In genomic region chr7:45682144-45683126, GRCm38 (mm10) we compare ENCODE assay signal across 8 mouse cellular contexts. TPM values are rescaled to one million over a fixed set of nuclear protein-coding genes. Genes with fewer than 3 reads are reported as not detected.
A peak's percentile ranks its signal among the peaks of the same experiment; 100 is the strongest.
DNase-seq lines count a peak whose midpoint lies in the region; ATAC-seq and TF ChIP-seq lines count a peak whose summit lies in the region.

No protein-coding gene starts in this region.

- peak; percentile 92 for DNase-seq in CH12.LX (ENCODE audit: extremely low read depth)
- DNase-seq in c-Kit-positive CD71-negative TER-119-negative erythroid progenitor cells, embryonic 14.5 days (ENCODE audit: low read depth), result peak; percentile 87
- peak; percentile 95 for DNase-seq in forebrain, embryonic 11.5 days (ENCODE audit: low spot score)
- peak; percentile 86 for DNase-seq in heart, postnatal 0 days (ENCODE audit: low spot score)
- DNase-seq in kidney, postnatal 25 days, result peak; percentile 91 to 93
- DNase-seq in liver, embryonic 14.5 days (ENCODE audit: low read depth in 3 of 3, low spot score in 3 of 3), result peak; percentile 57 to 63 (median 58)
- peak; percentile 94 for DNase-seq in neural tube, embryonic 10.5 days (ENCODE audit: extremely low spot score, low spot score)

- peak overlapping the region; percentile 52; the same call in 1 of the 2 replicates for H3K4me2 ChIP-seq in CH12.LX (ENCODE audit: insufficient read depth, low read depth, poor library complexity, severe bottlenecking)
- H3K4me2 ChIP-seq in forebrain, embryonic 11.5 days (ENCODE audit: low read depth, low read length, severe bottlenecking), result peak overlapping the region; percentile 26; the same call in 1 of the 2 replicates
- 0 out of 2 replicates have a peak overlapping the region, but pooled peaks have one; percentile 12 for H3K4me2 ChIP-seq in heart, postnatal 0 days (ENCODE audit: low read depth, low read length)
- peak overlapping the region; percentile 53 for H3K4me2 ChIP-seq in liver, embryonic 14.5 days (ENCODE audit: low read depth)
- H3K4me2 ChIP-seq in stomach, embryonic 14.5 days (replicated peaks; ENCODE audit: low read depth, low read length), result peak overlapping the region; percentile 26; the same call in 1 of the 2 replicates

- ATAC-seq in forebrain, embryonic 11.5 days (replicated peaks; ENCODE audit: low FRiP score), result peak; percentile 87
- peak; percentile 48 for ATAC-seq in heart, postnatal 0 days (ENCODE audit: insufficient read depth, low read depth)
- peak; percentile 52; the same call in 1 of the 2 replicates for ATAC-seq in liver, embryonic 14.5 days (ENCODE audit: insufficient read depth)
- peak; percentile 56 for ATAC-seq in stomach, embryonic 14.5 days (ENCODE audit: insufficient number of reproducible peaks, insufficient read depth, low FRiP score, low read depth)

- H3K79me2 ChIP-seq in CH12.LX (replicated peaks; ENCODE audit: control insufficient read depth, extremely low read depth, insufficient read depth, poor library complexity, severe bottlenecking), result no peaks in the 10 kb centered on the region

- no peaks in the 10 kb centered on the region for H3K36me3 ChIP-seq in CH12.LX (replicated peaks in 1 of 2; ENCODE audit: control insufficient read depth in 1 of 2, insufficient read depth in 1 of 2, low read length in 1 of 2)
- no peaks in the 10 kb centered on the region for H3K36me3 ChIP-seq in forebrain, embryonic 11.5 days (ENCODE audit: control insufficient read depth, insufficient read depth, low read length)
- no peaks in the 10 kb centered on the region for H3K36me3 ChIP-seq in heart, postnatal 0 days (replicated peaks; ENCODE audit: control insufficient read depth, insufficient read depth, low read length)
- H3K36me3 ChIP-seq in liver, embryonic 14.5 days (replicated peaks; ENCODE audit: control insufficient read depth, insufficient read depth, low read depth), result no peaks in the 10 kb centered on the region
- no peaks in the 10 kb centered on the region for H3K36me3 ChIP-seq in stomach, embryonic 14.5 days (ENCODE audit: control insufficient read depth, insufficient read depth, low read length)

- dilution Hi-C loops in CH12.LX (cut with MboI; ENCODE audit: extremely low pct_ligation_motif_present, extremely low pct_unique_long_range_greater_than_20kb, low sequenced_read_pairs), result no loop called here

- 31% methylated on average over 14 of the region's 14 CpGs for WGBS in forebrain, embryonic 11.5 days
- WGBS in heart, postnatal 0 days, result 32% methylated on average over 14 of the region's 14 CpGs
- 22% methylated on average over 14 of the region's 14 CpGs for WGBS in liver, embryonic 14.5 days (ENCODE audit: insufficient replicate concordance)
- WGBS in stomach, embryonic 14.5 days, result 29% methylated on average over 14 of the region's 14 CpGs

- peak overlapping the region; percentile 81 for H3K27ac ChIP-seq in CH12.LX (ENCODE audit: insufficient read depth, low read depth)
- no peak overlapping the region for H3K27ac ChIP-seq in forebrain, embryonic 11.5 days (ENCODE audit: low read depth, low read length)
- H3K27ac ChIP-seq in heart, postnatal 0 days (ENCODE audit: low read depth), result peak overlapping the region; percentile 89
- no peak overlapping the region for H3K27ac ChIP-seq in liver, embryonic 14.5 days
- peak overlapping the region; percentile 24; the same call in 1 of the 2 replicates for H3K27ac ChIP-seq in stomach, embryonic 14.5 days (ENCODE audit: low read length)

- peak; percentile 92 for TF ChIP-seq RAD21 in CH12.LX (IDR thresholded peaks at IDR 0.05; ENCODE audit: low read depth, low read length)

- TF ChIP-seq EP300 in CH12.LX (IDR thresholded peaks at IDR 0.05; ENCODE audit: low read length), result no peak
- no peak for TF ChIP-seq EP300 in heart, postnatal 0 days (IDR thresholded peaks at IDR 0.05; ENCODE audit: low read depth)
- TF ChIP-seq EP300 in liver, embryonic 14.5 days (IDR thresholded peaks at IDR 0.05; ENCODE audit: low read depth), result no peak

- H3K27me3 ChIP-seq in CH12.LX (replicated peaks), result no peaks in the 10 kb centered on the region
- H3K27me3 ChIP-seq in forebrain, embryonic 11.5 days (ENCODE audit: control insufficient read depth, insufficient read depth, low read length), result no peaks in the 10 kb centered on the region
- H3K27me3 ChIP-seq in heart, postnatal 0 days (ENCODE audit: control insufficient read depth, insufficient read depth, low read length), result no peaks in the 10 kb centered on the region
- no peaks in the 10 kb centered on the region for H3K27me3 ChIP-seq in liver, embryonic 14.5 days (ENCODE audit: control insufficient read depth, insufficient read depth, low read length)
- H3K27me3 ChIP-seq in stomach, embryonic 14.5 days (ENCODE audit: control insufficient read depth, insufficient read depth, low read length), result no peaks in the 10 kb centered on the region

- no peaks in the 10 kb centered on the region for H3K9me3 ChIP-seq in CH12.LX (replicated peaks; ENCODE audit: low read length)
- no peaks in the 10 kb centered on the region for H3K9me3 ChIP-seq in forebrain, embryonic 11.5 days (ENCODE audit: control insufficient read depth, low read length)
- no peaks in the 10 kb centered on the region for H3K9me3 ChIP-seq in heart, postnatal 0 days (replicated peaks; ENCODE audit: control insufficient read depth, low read length)
- no peaks in the 10 kb centered on the region for H3K9me3 ChIP-seq in liver, embryonic 14.5 days (ENCODE audit: control insufficient read depth, low read length)
- no peaks in the 10 kb centered on the region for H3K9me3 ChIP-seq in stomach, embryonic 14.5 days (ENCODE audit: control insufficient read depth, low read depth, low read length)

- TF ChIP-seq POLR2A in CH12.LX (IDR thresholded peaks at IDR 0.05; ENCODE audit: low read depth, low read length), result peak; percentile 36; the same call in 1 of the 2 replicates

- in situ Hi-C loops in CH12.LX (cut with MboI; ENCODE audit: low pct_ligation_motif_present, low pct_unique_long_range_greater_than_20kb, low sequenced_read_pairs), result loop anchor here (5.0 to 10.0 kb wide), 3 partner anchors 45 to 218 kb away; partner anchors contain the start of genes Bax and Mamstr

- 0 out of 2 replicates have a peak overlapping the region, but pooled peaks have one; percentile 34 for H3K9ac ChIP-seq in CH12.LX (ENCODE audit: insufficient read depth, low read depth)
- peak overlapping the region; percentile 54 for H3K9ac ChIP-seq in forebrain, embryonic 11.5 days (ENCODE audit: low read length)
- H3K9ac ChIP-seq in heart, postnatal 0 days (replicated peaks; ENCODE audit: low read depth, low read length), result no peak overlapping the region
- no peak overlapping the region for H3K9ac ChIP-seq in liver, embryonic 14.5 days (replicated peaks)
- no peak overlapping the region for H3K9ac ChIP-seq in stomach, embryonic 14.5 days (replicated peaks; ENCODE audit: low read depth, low read length)

- H3K4me3 ChIP-seq in CH12.LX (replicated peaks in 1 of 3; ENCODE audit: low read depth in 2 of 3, low read length in 2 of 3, poor library complexity in 1 of 3), result no peak overlapping the region
- H3K4me3 ChIP-seq in forebrain, embryonic 11.5 days (ENCODE audit: low read depth, low read length), result peak overlapping the region; percentile 11; the same call in 1 of the 2 replicates
- H3K4me3 ChIP-seq in heart, postnatal 0 days (ENCODE audit: low read depth, low read length), result no peak overlapping the region
- H3K4me3 ChIP-seq in liver, embryonic 14.5 days (ENCODE audit: insufficient read depth in 1 of 2, low read depth in 2 of 2, low read length in 2 of 2), result no peak overlapping the region
- H3K4me3 ChIP-seq in stomach, embryonic 14.5 days (ENCODE audit: low read depth, low read length), result no peak overlapping the region

- TF ChIP-seq CTCF in CH12.LX (conservative IDR thresholded peaks at IDR 0.05 in 1 of 2, IDR thresholded peaks at IDR 0.05 in 1 of 2; ENCODE audit: low read depth in 2 of 2, low read length in 2 of 2), result peak; percentile 88 to 100
- TF ChIP-seq CTCF in heart, postnatal 0 days (IDR thresholded peaks at IDR 0.05; ENCODE audit: low read depth), result peak; percentile 99
- peak; percentile 97 for TF ChIP-seq CTCF in liver, embryonic 14.5 days (IDR thresholded peaks at IDR 0.05; ENCODE audit: low read depth)

- H3K4me1 ChIP-seq in CH12.LX (ENCODE audit: control insufficient read depth in 1 of 2, insufficient read depth in 2 of 2), result peaks cover 34 to 77% of the 10 kb centered on the region in 2 experiments
- H3K4me1 ChIP-seq in forebrain, embryonic 11.5 days (replicated peaks; ENCODE audit: control insufficient read depth, insufficient read depth, low read length), result no peaks in the 10 kb centered on the region; the same call in 1 of the 2 replicates
- H3K4me1 ChIP-seq in heart, postnatal 0 days (ENCODE audit: control insufficient read depth, insufficient read depth), result peaks cover 26% of the 10 kb centered on the region
- peaks cover 3 to 10% of the 10 kb centered on the region in 2 experiments; a peak in 2 of 4 replicates for H3K4me1 ChIP-seq in liver, embryonic 14.5 days (replicated peaks; ENCODE audit: control insufficient read depth in 2 of 2, insufficient read depth in 2 of 2, low read length in 1 of 2)
- H3K4me1 ChIP-seq in stomach, embryonic 14.5 days (ENCODE audit: control insufficient read depth, insufficient read depth, low read length), result peaks cover 28% of the 10 kb centered on the region

RNA-seq across cellular contexts. Expression of gene Ntn5, which starts 1.4 kb away (rescaled TPM):
- total RNA-seq in CH12.LX (2012; rRNA removed), result 0.08 TPM in 1 of 2 replicates, not detected in the other
- not detected in 2 replicates for total RNA-seq in CH12.LX (2014; rRNA removed)
- polyA plus RNA-seq in CH12.LX (2012; ENCODE audit: insufficient read length, low read depth), result 0.57 and 0.63 TPM in 2 replicates
- 0.41 TPM in 1 of 2 replicates, not detected in the other for polyA plus RNA-seq in forebrain, embryonic 11.5 days (2014; fragmentation: Nextera tagmentation; extraction: Ambion mirVana)
- total RNA-seq in heart, postnatal 0 days (2014; rRNA removed; ENCODE audit: low replicate concordance), result not detected in 2 replicates
- 0.11 TPM in 1 of 2 replicates, not detected in the other for polyA plus RNA-seq in heart, postnatal 0 days (2015; fragmentation: Nextera tagmentation; extraction: Ambion mirVana)
- polyA plus RNA-seq in liver, embryonic 14.5 days (2012; rRNA removed), result 0.04 TPM in 1 of 2 replicates, not detected in the other
- polyA plus RNA-seq in liver, embryonic 14.5 days (2014; fragmentation: Nextera tagmentation; extraction: Ambion mirVana), result not detected in 2 replicates
- 0.67 and 1.0 TPM in 2 replicates for polyA plus RNA-seq in stomach, embryonic 14.5 days (2014; fragmentation: Nextera tagmentation; extraction: Ambion mirVana)

RNA-seq across cellular contexts. Expression of gene Sec1, which starts 11.8 kb away (rescaled TPM):
- total RNA-seq in CH12.LX (2012; rRNA removed) (0.04 and 0.08 TPM in 2 replicates), CH12.LX (2014; rRNA removed) (0.18 and 0.26 TPM in 2 replicates)
- polyA plus RNA-seq in CH12.LX (2012; ENCODE audit: insufficient read length, low read depth), result 0.33 and 0.46 TPM in 2 replicates
- polyA plus RNA-seq in forebrain, embryonic 11.5 days (2014; fragmentation: Nextera tagmentation; extraction: Ambion mirVana), result 0.39 and 0.52 TPM in 2 replicates
- 0.62 and 1.3 TPM in 2 replicates for total RNA-seq in heart, postnatal 0 days (2014; rRNA removed; ENCODE audit: low replicate concordance)
- 0.16 and 0.33 TPM in 2 replicates for polyA plus RNA-seq in heart, postnatal 0 days (2015; fragmentation: Nextera tagmentation; extraction: Ambion mirVana)
- 0.02 and 0.03 TPM in 2 replicates for polyA plus RNA-seq in liver, embryonic 14.5 days (2012; rRNA removed)
- not detected in 2 replicates for polyA plus RNA-seq in liver, embryonic 14.5 days (2014; fragmentation: Nextera tagmentation; extraction: Ambion mirVana)
- polyA plus RNA-seq in stomach, embryonic 14.5 days (2014; fragmentation: Nextera tagmentation; extraction: Ambion mirVana), result 4.8 and 5.7 TPM in 2 replicates

RNA-seq across cellular contexts. Expression of gene Fut2, which starts 16.2 kb away (rescaled TPM):
- total RNA-seq in CH12.LX (2012; rRNA removed) (not detected in 2 replicates), CH12.LX (2014; rRNA removed) (not detected in 2 replicates)
- polyA plus RNA-seq in CH12.LX (2012; ENCODE audit: insufficient read length, low read depth), result not detected in 2 replicates
- polyA plus RNA-seq in forebrain, embryonic 11.5 days (2014; fragmentation: Nextera tagmentation; extraction: Ambion mirVana), result 0.15 TPM in 1 of 2 replicates, not detected in the other
- not detected in 2 replicates for total RNA-seq in heart, postnatal 0 days (2014; rRNA removed; ENCODE audit: low replicate concordance)
- polyA plus RNA-seq in heart, postnatal 0 days (2015; fragmentation: Nextera tagmentation; extraction: Ambion mirVana), result 1.5 and 1.7 TPM in 2 replicates
- 0.17 TPM in 1 of 2 replicates, not detected in the other for polyA plus RNA-seq in liver, embryonic 14.5 days (2012; rRNA removed)
- not detected in 2 replicates for polyA plus RNA-seq in liver, embryonic 14.5 days (2014; fragmentation: Nextera tagmentation; extraction: Ambion mirVana)
- polyA plus RNA-seq in stomach, embryonic 14.5 days (2014; fragmentation: Nextera tagmentation; extraction: Ambion mirVana), result 5.7 and 6.1 TPM in 2 replicates

RNA-seq across cellular contexts. Expression of gene Car11, which starts 17.2 kb away (rescaled TPM):
- 0.25 TPM in 1 of 2 replicates, not detected in the other for total RNA-seq in CH12.LX (2012; rRNA removed)
- total RNA-seq in CH12.LX (2014; rRNA removed), result not detected in 2 replicates
- 0.61 TPM in 1 of 2 replicates, not detected in the other for polyA plus RNA-seq in CH12.LX (2012; ENCODE audit: insufficient read length, low read depth)
- polyA plus RNA-seq in forebrain, embryonic 11.5 days (2014; fragmentation: Nextera tagmentation; extraction: Ambion mirVana), result 3.6 and 4.1 TPM in 2 replicates
- total RNA-seq in heart, postnatal 0 days (2014; rRNA removed; ENCODE audit: low replicate concordance), result 1.6 and 3.0 TPM in 2 replicates
- 2.5 and 2.8 TPM in 2 replicates for polyA plus RNA-seq in heart, postnatal 0 days (2015; fragmentation: Nextera tagmentation; extraction: Ambion mirVana)
- polyA plus RNA-seq in liver, embryonic 14.5 days (2012; rRNA removed), result 0.23 and 0.58 TPM in 2 replicates
- polyA plus RNA-seq in liver, embryonic 14.5 days (2014; fragmentation: Nextera tagmentation; extraction: Ambion mirVana), result 0.42 and 0.44 TPM in 2 replicates
- polyA plus RNA-seq in stomach, embryonic 14.5 days (2014; fragmentation: Nextera tagmentation; extraction: Ambion mirVana), result 10.4 and 11.4 TPM in 2 replicates

RNA-seq across cellular contexts. Expression of gene Dbp, which starts 22.5 kb away (rescaled TPM):
- total RNA-seq in CH12.LX (2012; rRNA removed), result 7.9 and 8.5 TPM in 2 replicates
- 11.0 and 12.4 TPM in 2 replicates for total RNA-seq in CH12.LX (2014; rRNA removed)
- polyA plus RNA-seq in CH12.LX (2012; ENCODE audit: insufficient read length, low read depth), result 7.2 and 10.4 TPM in 2 replicates
- 2.9 and 3.3 TPM in 2 replicates for polyA plus RNA-seq in forebrain, embryonic 11.5 days (2014; fragmentation: Nextera tagmentation; extraction: Ambion mirVana)
- total RNA-seq in heart, postnatal 0 days (2014; rRNA removed; ENCODE audit: low replicate concordance), result 29.3 and 37.4 TPM in 2 replicates
- polyA plus RNA-seq in heart, postnatal 0 days (2015; fragmentation: Nextera tagmentation; extraction: Ambion mirVana), result 21.9 and 24.9 TPM in 2 replicates
- polyA plus RNA-seq in liver, embryonic 14.5 days (2012; rRNA removed), result 0.69 and 0.80 TPM in 2 replicates
- 0.51 and 0.54 TPM in 2 replicates for polyA plus RNA-seq in liver, embryonic 14.5 days (2014; fragmentation: Nextera tagmentation; extraction: Ambion mirVana)
- 6.4 and 6.7 TPM in 2 replicates for polyA plus RNA-seq in stomach, embryonic 14.5 days (2014; fragmentation: Nextera tagmentation; extraction: Ambion mirVana)

Comparison
In these comparisons a context has a peak if more than half of its experiments do, and no peak if none do; other contexts are left out.
1. H3K27ac ChIP-seq: peak in CH12.LX (single experiment), heart, postnatal 0 days (single experiment) and stomach, embryonic 14.5 days (single experiment); none in forebrain, embryonic 11.5 days (single experiment) and liver, embryonic 14.5 days (single experiment).
2. H3K9ac ChIP-seq: peak in CH12.LX (single experiment) and forebrain, embryonic 11.5 days (single experiment); none in heart, postnatal 0 days (single experiment), liver, embryonic 14.5 days (single experiment) and stomach, embryonic 14.5 days (single experiment).
3. Peak in every context shown above with its lines, with median percentiles within 50 percentile points of each other: DNase-seq, H3K4me2 ChIP-seq, CTCF ChIP-seq and ATAC-seq.